Mouse (Mus musculus): ENCODE measurements around the gene Asap2.

- TF ChIP-seq CTCF (IDR thresholded peaks at IDR 0.05; ENCODE audit: insufficient read depth, low read length) = no peak
- TF ChIP-seq POLR2A (IDR thresholded peaks at IDR 0.05; ENCODE audit: borderline replicate concordance, extremely low read depth, low read depth, low read length) = no peak
Measured at GRCm38 (mm10) chr12:21205799-21206198, 215.5 kb downstream of the Asap2 start.

All from lung, adult 2 months (tissue).